Mouse (Mus musculus): ENCODE data around the gene Comt.

DNA sequence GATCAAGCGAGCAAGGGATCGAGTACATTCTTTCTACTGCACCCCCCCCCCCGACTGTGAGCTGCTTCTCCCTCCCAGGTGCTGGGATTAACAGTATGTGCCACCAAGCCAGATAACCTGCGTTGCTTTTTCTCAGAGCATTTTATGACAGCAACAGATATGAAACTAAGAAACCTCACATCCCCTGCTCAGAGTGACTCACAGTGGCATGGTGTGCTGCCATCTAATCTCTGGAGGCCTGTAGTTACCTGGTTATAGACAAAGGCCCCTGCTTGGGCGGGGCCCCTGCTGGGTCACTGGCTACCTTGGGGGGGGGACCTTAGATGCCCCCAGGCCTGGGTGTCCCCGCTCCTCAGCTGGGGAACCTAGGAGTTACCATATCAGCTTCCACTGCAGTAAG is 68.7 kb downstream of the Comt start:
- TF ChIP-seq POLR2A (IDR thresholded peaks at IDR 0.05; ENCODE audit: extremely low read depth, insufficient read depth, low read length), result no peak
- TF ChIP-seq CTCF (IDR thresholded peaks at IDR 0.05; ENCODE audit: extremely low read depth, insufficient read depth, low read length), result no peak

Data from cortical plate, adult 2 months (tissue).